Comparison of ENCODE assay signal across 8 mouse cellular contexts in the genomic region with DNA sequence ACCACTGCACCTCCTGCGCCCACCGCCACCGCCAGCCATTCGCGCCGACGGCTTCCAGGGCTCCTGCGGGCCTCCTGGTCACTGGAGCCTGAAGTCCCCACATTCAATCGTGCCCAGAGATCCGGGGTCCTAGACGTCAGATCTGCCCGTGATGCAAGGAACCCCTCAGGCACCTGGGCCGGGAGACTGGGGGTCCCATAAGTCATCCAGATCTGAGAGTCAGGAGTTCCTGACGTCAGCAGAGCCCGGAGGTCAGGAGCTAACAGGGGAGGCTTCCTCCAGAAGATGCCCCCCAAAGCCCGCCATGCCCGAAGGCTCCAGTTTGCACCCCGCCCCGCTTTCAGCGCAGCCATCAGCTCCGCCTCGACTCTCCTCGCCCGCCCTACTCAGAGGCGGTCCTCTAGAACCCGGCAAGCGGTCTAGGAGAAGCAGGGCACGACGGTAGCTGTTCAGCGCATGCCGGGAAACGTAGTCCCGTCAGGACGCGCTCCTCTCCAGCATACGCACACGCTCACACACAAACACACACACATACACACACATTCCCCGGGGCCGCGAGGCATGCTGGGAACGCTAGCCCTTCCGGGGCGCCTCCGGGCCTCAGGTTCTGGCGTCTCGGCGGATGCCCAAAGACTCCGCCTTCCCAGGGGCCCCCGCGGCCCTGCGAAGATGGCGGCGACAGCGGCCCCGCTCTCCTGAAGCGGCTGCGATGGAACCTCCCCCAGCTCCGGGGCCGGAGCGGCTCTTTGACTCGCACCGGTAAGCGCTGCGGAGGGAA. TPM values are rescaled to one million over a fixed set of nuclear protein-coding genes. Genes with fewer than 3 reads are reported as not detected.
DNase-seq lines count a peak whose midpoint lies in the region; ATAC-seq lines count a peak whose summit lies in the region.

A gene (plus strand): TSS at position 448 of the 778 bp plus-strand sequence.

- peak; percentile 96 for DNase-seq in MEL-GATA-1-ER (ENCODE audit: extremely low read depth, low read depth)
- peak; percentile 95 for DNase-seq in cerebellum, adult 8-10 months
- peak; percentile 96 for DNase-seq in forelimb bud, embryonic 11.5 days (ENCODE audit: low read depth, low spot score)
- DNase-seq in layer of hippocampus, adult 9-10 months (ENCODE audit: low spot score): peak; percentile 93
- peak; percentile 83 for DNase-seq in ovary, postnatal 10 days (ENCODE audit: low spot score)
- peak; percentile 96 for DNase-seq in thymus, postnatal 10 days (ENCODE audit: low spot score in 2 of 2)

- under 1% methylated on average over 59 of the region's 64 CpGs for WGBS in lung, embryonic 16.5 days

- H3K36me3 ChIP-seq in lung, embryonic 16.5 days (ENCODE audit: control insufficient read depth, insufficient read depth, low read length): peaks cover 19% of the 10 kb centered on the region

- peak within 1 kb of the TSS; percentile 75 for H3K4me3 ChIP-seq in lung, embryonic 16.5 days (ENCODE audit: low read length)

- peak; percentile 86 to 91 for ATAC-seq in hematopoietic stem cell, adult 5-6 weeks (replicated peaks in 1 of 2; ENCODE audit: insufficient read depth in 1 of 2, low FRiP score in 2 of 2, low TSS enrichment in 1 of 2, low read depth in 1 of 2, poor library complexity in 2 of 2, severe bottlenecking in 2 of 2)
- peak; percentile 98 for ATAC-seq in lung, embryonic 16.5 days (ENCODE audit: low read depth)

- peaks cover 22% of the 10 kb centered on the region for H3K4me1 ChIP-seq in lung, embryonic 16.5 days (replicated peaks; ENCODE audit: control insufficient read depth, insufficient read depth, low read length)

- H3K27me3 ChIP-seq in lung, embryonic 16.5 days (ENCODE audit: control insufficient read depth, insufficient read depth, low read depth, low read length): no peaks in the 10 kb centered on the region

- peak within 1 kb of the TSS; percentile 87 for H3K27ac ChIP-seq in lung, embryonic 16.5 days (ENCODE audit: low read length)

- H3K4me2 ChIP-seq in lung, embryonic 16.5 days (ENCODE audit: low read depth, low read length): peak within 1 kb of the TSS; percentile 95

- H3K9ac ChIP-seq in lung, embryonic 16.5 days (ENCODE audit: low read length): peak within 1 kb of the TSS; percentile 92

- no peaks in the 10 kb centered on the region for H3K9me3 ChIP-seq in lung, embryonic 16.5 days (ENCODE audit: control insufficient read depth, low read length)

RNA-seq across cellular contexts. Expression of the gene that starts here (rescaled TPM):
- total RNA-seq in hematopoietic stem cell, adult 5-6 weeks (2017): 114 and 124 TPM in 2 replicates
- 195 and 211 TPM in 2 replicates for polyA plus RNA-seq in lung, embryonic 16.5 days (2015; fragmentation: Nextera tagmentation; extraction: Ambion mirVana)

Comparison
In these comparisons a context has a peak if more than half of its experiments do, and no peak if none do; other contexts are left out.
1. Peak in every context shown above with its lines: DNase-seq, ATAC-seq, H3K4me3 ChIP-seq and H3K27ac ChIP-seq.